Mouse (Mus musculus) spleen, postnatal 14 days (tissue): ENCODE data around the gene Zfp759.
"Not testable (repeated sequence)": the region's sequence is repeated elsewhere in the genome, so short reads cannot be mapped to it uniquely, and the experiment has no call there.

Experiments used
- DNase-seq, 2 experiments: peaks; one replicate each; pipeline ENCODE4 v3.0.0; 2021 to 2022; ENCODE audit warnings: low spot score in 2 of 2

Gene Zfp759

GRCm38 (mm10) chr13:67121360-67121759 lies at the start of gene Zfp759:
Zfp759 (plus strand) TSS chr13:67121660.
- not testable (repeated sequence) for DNase-seq

GRCm38 (mm10) chr13:67072786-67073185 lies 48.7 kb upstream of the Zfp759 start:
- DNase-seq = no peak

- no peak for DNase-seq
Observed at GRCm38 (mm10) chr13:67077244-67077643, 44.2 kb upstream of the Zfp759 start.

GRCm38 (mm10) chr13:67081142-67081713 lies 40.2 kb upstream of the Zfp759 start:
- peak; percentile 32 to 42 for DNase-seq

GRCm38 (mm10) chr13:67081946-67082345 lies 39.5 kb upstream of the Zfp759 start:
- no peak for DNase-seq

- no peak for DNase-seq
Observed at GRCm38 (mm10) chr13:67090154-67090553, 31.3 kb upstream of the Zfp759 start.

- DNase-seq = no peak
Observed at GRCm38 (mm10) chr13:67097876-67098275, 23.6 kb upstream of the Zfp759 start, which contains the start of gene Zfp708. Zfp708 (minus strand) TSS chr13:67097976.

GRCm38 (mm10) chr13:67107681-67108080 lies 13.8 kb upstream of the Zfp759 start:
- DNase-seq = no peak

- peak; percentile 66 to 84 for DNase-seq
Observed at GRCm38 (mm10) chr13:67108194-67108820, 13.2 kb upstream of the Zfp759 start, which contains the start of gene Gm28557. Gm28557 (minus strand) TSS chr13:67108604.

GRCm38 (mm10) chr13:67108821-67109206 lies 12.6 kb upstream of the Zfp759 start:
- peak in 1 of 2 experiments; percentile 30 for DNase-seq

- no peak for DNase-seq
Observed at GRCm38 (mm10) chr13:67112096-67112495, 9.4 kb upstream of the Zfp759 start.

GRCm38 (mm10) chr13:67113287-67113686 lies 8.2 kb upstream of the Zfp759 start:
- DNase-seq = no peak

GRCm38 (mm10) chr13:67116163-67116562 lies 5.3 kb upstream of the Zfp759 start, which contains the start of gene Rslcan18:
Rslcan18 (minus strand) TSS chr13:67116263.
- not testable (repeated sequence) for DNase-seq

- DNase-seq = no peak
Observed at GRCm38 (mm10) chr13:67124460-67124859, 3.0 kb downstream of the Zfp759 start.

GRCm38 (mm10) chr13:67127507-67127906 lies 6.0 kb downstream of the Zfp759 start:
- DNase-seq = not testable (repeated sequence)

GRCm38 (mm10) chr13:67128038-67128721 lies 6.7 kb downstream of the Zfp759 start:
- peak; percentile 38 to 66 for DNase-seq

GRCm38 (mm10) chr13:67166122-67166521 lies 44.7 kb downstream of the Zfp759 start:
- not testable (repeated sequence) for DNase-seq

- peak; percentile 34 to 61 for DNase-seq
Observed at GRCm38 (mm10) chr13:67172991-67173722, 51.7 kb downstream of the Zfp759 start, which contains the start of gene Rsl1. Rsl1 (plus strand) TSS chr13:67173182.

GRCm38 (mm10) chr13:67173723-67174055 lies 52.2 kb downstream of the Zfp759 start:
- DNase-seq = no peak
